Mouse (Mus musculus) left cerebral cortex, postnatal 36 days (tissue): ENCODE measurements at regions not wholly inside any gene's neighbourhood (a gene's known extent, or its start where the extent isn't known, plus 50 kb on each side); places are given as distances from the start of the nearest gene placed in this dataset.
A peak's percentile ranks its signal among the peaks of the same experiment; 100 is the strongest.

Experiments
- DNase-seq, 2 experiments: peaks; one replicate each; pipeline ENCODE4 v3.0.0; 2021 to 2022; ENCODE audit warnings: low spot score in 2 of 2, mixed read lengths in 1 of 2
- intact Hi-C: fragments of 180-260 bp; cut with DNase I; formaldehyde crosslinking; loops from one replicate; pipeline ENCODE4 v1.15.1; 2025

GRCm38 (mm10) chr10:70750356-70751145, 94.8 kb upstream of the Phyhipl start:
- DNase-seq = peak in 1 of 2 experiments; percentile 40
- intact Hi-C loops = no loop called here

- no peak for DNase-seq
- intact Hi-C loops = no loop called here
Observed at GRCm38 (mm10) chr10:70746612-70747011, 90.8 kb upstream of the Phyhipl start.

- intact Hi-C loops = no loop called here
- no peak for DNase-seq
Observed at GRCm38 (mm10) chr10:70741909-70742308, 86.1 kb upstream of the Phyhipl start.

GRCm38 (mm10) chr10:70740095-70740494, 84.3 kb upstream of the Phyhipl start:
- intact Hi-C loops = no loop called here
- no peak for DNase-seq

- no peak for DNase-seq
- intact Hi-C loops = no loop called here
Observed at GRCm38 (mm10) chr10:70739348-70739966, 83.7 kb upstream of the Phyhipl start.

- intact Hi-C loops = no loop called here
- no peak for DNase-seq
Observed at GRCm38 (mm10) chr10:70738686-70739085, 82.9 kb upstream of the Phyhipl start.

GRCm38 (mm10) chr10:70733956-70734355, 78.2 kb upstream of the Phyhipl start:
- intact Hi-C loops = no loop called here
- no peak for DNase-seq

GRCm38 (mm10) chr10:70733478-70733877, 77.7 kb upstream of the Phyhipl start:
- DNase-seq = no peak

GRCm38 (mm10) chr10:70725091-70725490, 69.3 kb upstream of the Phyhipl start:
- intact Hi-C loops = no loop called here
- no peak for DNase-seq

More at GRCm38 (mm10) chr10:70733478-70733877, 77.7 kb upstream of the Phyhipl start:
- intact Hi-C loops = no loop called here

- intact Hi-C loops = no loop called here
- no peak for DNase-seq
Observed at GRCm38 (mm10) chr10:70722783-70723182, 67.0 kb upstream of the Phyhipl start.

GRCm38 (mm10) chr10:70722381-70722780, 66.6 kb upstream of the Phyhipl start:
- DNase-seq = no peak
- intact Hi-C loops = no loop called here

- intact Hi-C loops = loop anchor here (5.0 kb wide), 1 partner anchor 95 kb away; no protein-coding TSS in a partner anchor
- DNase-seq = peak in 1 of 2 experiments; percentile 21
Observed at GRCm38 (mm10) chr10:70717464-70717863, 61.7 kb upstream of the Phyhipl start.

GRCm38 (mm10) chr10:70717025-70717424, 61.3 kb upstream of the Phyhipl start:
- peak; percentile 71 for DNase-seq
- intact Hi-C loops = loop anchor here (5.0 kb wide), 1 partner anchor 95 kb away; no protein-coding TSS in a partner anchor

GRCm38 (mm10) chr10:70713306-70713705, 57.5 kb upstream of the Phyhipl start:
- intact Hi-C loops = no loop called here
- peak; percentile 33 to 38 for DNase-seq

- intact Hi-C loops = no loop called here
- no peak for DNase-seq
Observed at GRCm38 (mm10) chr10:70708806-70709205, 53.0 kb upstream of the Phyhipl start.
